ENCODE assay signal across 10 mouse cellular contexts in genomic region chr4:135120342-135121100, GRCm38 (mm10). TPM values are rescaled to one million over a fixed set of nuclear protein-coding genes. Genes with fewer than 3 reads are reported as not detected.
DNase-seq lines count a peak whose midpoint lies in the region; ATAC-seq lines count a peak whose summit lies in the region.
"Had no signal": no experiment of that assay in that cellular context is flagged by ENCODE, and none has a peak within 500 bp of the region (broad histone marks: within the 10 kb centered on the region; RNA-seq: fewer than 3 reads in every experiment).

Gene Runx3, plus strand, starts transcription at chr4:135120652.

- peak; percentile 25 to 50 for DNase-seq in lung, adult 18-20 months
- no peak for DNase-seq in lung, postnatal 14 days
- peak; percentile 76 for DNase-seq in thymus, postnatal 14 days
- no peak for DNase-seq in embryo, embryonic 9.5 days (ENCODE audit: extremely low spot score)
- no peak for DNase-seq in right cerebral cortex, postnatal 36 days (ENCODE audit: low spot score in 2 of 2)

- ATAC-seq in granulocyte monocyte progenitor cell, adult 5-6 weeks (replicated peaks; ENCODE audit: poor library complexity, severe bottlenecking) = peak; percentile 95
- ATAC-seq in megakaryocyte progenitor cell, adult 5-6 weeks (replicated peaks; ENCODE audit: poor library complexity) = peak; percentile 97
- ATAC-seq in frontal cortex, adult (ENCODE audit: low TSS enrichment) = no peak
- ATAC-seq: Patski had no signal

RNA-seq across cellular contexts. Expression of gene Runx3, which starts in this region (rescaled TPM):
- total RNA-seq in granulocyte monocyte progenitor cell, adult 5-6 weeks (2014; fragmentation: Nextera tagmentation) = 45.8 and 50.6 TPM in 2 replicates
- total RNA-seq in granulocyte monocyte progenitor cell, adult 5-6 weeks (2017) = 5.8 and 7.2 TPM in 2 replicates
- total RNA-seq in megakaryocyte progenitor cell, adult 5-6 weeks (2015) = 56.7 and 60.5 TPM in 2 replicates
- total RNA-seq in megakaryocyte progenitor cell, adult 5-6 weeks (2017) = 7.1 and 10.8 TPM in 2 replicates
- total RNA-seq: layer of hippocampus, adult 2 months had no signal

Comparison
In these comparisons a context has a peak if more than half of its experiments do, and no peak if none do; other contexts are left out.
1. DNase-seq: peak in lung, adult 18-20 months (2 of 2) and thymus, postnatal 14 days (single experiment); none in lung, postnatal 14 days (single experiment), embryo, embryonic 9.5 days (single experiment) and right cerebral cortex, postnatal 36 days (0 of 2).